Mouse (Mus musculus) ES-E14 (cell line): ENCODE results near the gene Cars. TPM values are rescaled to one million over a fixed set of nuclear protein-coding genes. Genes with fewer than 3 reads are reported as not detected.

ENCODE experiments used
- DNase-seq: peaks from one replicate; pipeline ENCODE4 v3.0.0-alpha.2; 2013; ENCODE audit warnings: low read depth, low spot score
- H3K27ac ChIP-seq: 2 replicates; pipeline ENCODE4 v1.5.1; 2012; ENCODE audit warnings: low read depth, mild to moderate bottlenecking, low read length, moderate library complexity, mixed read lengths; ENCODE audit not compliant: poor library complexity, insufficient read depth, severe bottlenecking
- H3K36me3 ChIP-seq: 2 replicates; pipeline ENCODE4 v1.6.1; 2012; ENCODE audit warnings: mild to moderate bottlenecking, low read length, moderate library complexity, mixed read lengths; ENCODE audit not compliant: control insufficient read depth, poor library complexity, insufficient read depth, severe bottlenecking
- H3K4me1 ChIP-seq, 2 experiments: fragments of 150-350 bp in 1 of 2; sonication (generic) in 1 of 2; 2 replicates each; pipeline ENCODE4 v1.6.1; 2012; ENCODE audit warnings: low read length in 2 of 2, mild to moderate bottlenecking in 1 of 2, mixed read lengths in 1 of 2; ENCODE audit not compliant: control insufficient read depth in 2 of 2, insufficient read depth in 2 of 2, poor library complexity in 1 of 2
- H3K4me3 ChIP-seq, 2 experiments: fragments of 150-350 bp in 1 of 2; sonication (generic) in 1 of 2; 2 replicates each; pipeline ENCODE4 v1.5.1; 2012; ENCODE audit warnings: low read length in 2 of 2, low read depth in 1 of 2, mild to moderate bottlenecking in 1 of 2, mixed read lengths in 1 of 2; ENCODE audit not compliant: insufficient read depth in 1 of 2, poor library complexity in 1 of 2, severe bottlenecking in 1 of 2
- H3K9ac ChIP-seq: 2 replicates; pipeline ENCODE4 v1.6.1; 2012; ENCODE audit warnings: low read depth, mild to moderate bottlenecking, low read length, mixed read lengths; ENCODE audit not compliant: poor library complexity, insufficient read depth, severe bottlenecking
- H3K9me3 ChIP-seq: fragments of 150-350 bp; sonication (generic); 2 replicates; pipeline ENCODE4 v1.6.1; 2012; ENCODE audit warnings: low read depth, mild to moderate bottlenecking, low read length; ENCODE audit not compliant: control insufficient read depth, insufficient read depth
- CHD2 ChIP-seq: IDR thresholded peaks from 2 replicates; pipeline ENCODE4 v1.6.1; 2014; ENCODE audit warnings: mild to moderate bottlenecking, low read depth, low read length, inconsistent platforms
- HCFC1 ChIP-seq: IDR thresholded peaks from 2 replicates; pipeline ENCODE4 v1.6.1; 2012; ENCODE audit warnings: low read length, inconsistent platforms, borderline replicate concordance; ENCODE audit not compliant: insufficient read depth
- MAFK ChIP-seq: IDR thresholded peaks from 2 replicates; pipeline ENCODE4 v1.6.1; 2014; ENCODE audit warnings: mild to moderate bottlenecking, low read depth, low read length, inconsistent platforms; ENCODE audit not compliant: insufficient read depth
- ZC3H11A ChIP-seq: IDR thresholded peaks from 2 replicates; pipeline ENCODE4 v1.6.1; 2012; ENCODE audit warnings: low read depth, mild to moderate bottlenecking, inconsistent platforms, low read length, borderline replicate concordance
- ZNF384 ChIP-seq: IDR thresholded peaks from 2 replicates; pipeline ENCODE4 v1.6.1; 2012; ENCODE audit warnings: low read depth, low read length, inconsistent platforms
- in situ Hi-C, 2 experiments: fragments of 600-800 bp; cut with MboI; formaldehyde crosslinking; loops; one replicate each; pipeline ENCODE4 v1.15.1; 2025; ENCODE audit warnings: low sequenced_read_pairs in 2 of 2, inconsistent platforms in 1 of 2; ENCODE audit not compliant: unreplicated experiment in 2 of 2
- total RNA-seq: library from RNA; depleted of rRNA; stranded (reverse); fragments of 300-350 nt; gene quantifications from 2 replicates; pipeline ENCODE4 v1.2.3, GENCODE M21; 2012

Gene Cars
- total RNA-seq, 1 experiment: 153 TPM

GRCm38 (mm10) chr7:143565015-143565647 lies 34.8 kb downstream of the Cars start:
- H3K36me3 ChIP-seq: peaks cover 72% of the 10 kb centered on the region
- no peaks in the 10 kb centered on the region for H3K9me3 ChIP-seq
- H3K9ac ChIP-seq: no peak overlapping the region
- no peaks in the 10 kb centered on the region for H3K4me1 ChIP-seq
- H3K27ac ChIP-seq: no peak overlapping the region
- DNase-seq: no peak
- in situ Hi-C loops: no loop called here
- TF ChIP-seq ZNF384 (no peak), CHD2 (no peak), HCFC1 (no peak)
- no peak overlapping the region for H3K4me3 ChIP-seq

- TF ChIP-seq MAFK (no peak), ZNF384 (no peak), CHD2 (no peak), ZC3H11A (no peak), HCFC1 (no peak)
- no peaks in the 10 kb centered on the region for H3K4me1 ChIP-seq
- no peak for DNase-seq
- no peak overlapping the region for H3K27ac ChIP-seq
- in situ Hi-C loops: no loop called here
- no peak overlapping the region for H3K9ac ChIP-seq
- H3K4me3 ChIP-seq: no peak overlapping the region
- H3K36me3 ChIP-seq: peaks cover 71% of the 10 kb centered on the region
- no peaks in the 10 kb centered on the region for H3K9me3 ChIP-seq
Observed at GRCm38 (mm10) chr7:143563787-143564186, 36.1 kb downstream of the Cars start.

- H3K4me1 ChIP-seq: no peaks in the 10 kb centered on the region
- H3K36me3 ChIP-seq: peaks cover 66% of the 10 kb centered on the region
- no peak overlapping the region for H3K4me3 ChIP-seq
- no peak for TF ChIP-seq ZC3H11A
- TF ChIP-seq MAFK: no peak
- TF ChIP-seq ZNF384: no peak
- TF ChIP-seq HCFC1: no peak
- TF ChIP-seq CHD2: no peak
- H3K27ac ChIP-seq: no peak overlapping the region
- no peaks in the 10 kb centered on the region for H3K9me3 ChIP-seq
- no peak overlapping the region for H3K9ac ChIP-seq
- no peak for DNase-seq
- in situ Hi-C loops: no loop called here
Observed at GRCm38 (mm10) chr7:143557616-143558015, 42.3 kb downstream of the Cars start.

- Histone ChIP-seq H3K4me1 (no peaks in the 10 kb centered on the region), H3K27ac (no peak overlapping the region), H3K36me3 (peaks cover 63% of the 10 kb centered on the region), H3K9ac (no peak overlapping the region), H3K9me3 (no peaks in the 10 kb centered on the region), H3K4me3 (no peak overlapping the region)
- TF ChIP-seq ZC3H11A: no peak
- no peak for TF ChIP-seq CHD2
- no peak for TF ChIP-seq MAFK
- TF ChIP-seq HCFC1: no peak
- no peak for DNase-seq
- in situ Hi-C loops: no loop called here
Observed at GRCm38 (mm10) chr7:143556964-143557610, 42.8 kb downstream of the Cars start.
